Mouse (Mus musculus) frontal cortex, adult 2 months (tissue): ENCODE results near the gene Cuzd1. TPM values are rescaled to one million over a fixed set of nuclear protein-coding genes. Genes with fewer than 3 reads are reported as not detected.

Source experiments
- DNase-seq, 2 experiments: peaks; one replicate each; pipeline ENCODE4 v3.0.0; 2022; ENCODE audit warnings: low spot score in 1 of 2; ENCODE audit errors: extremely low spot score in 1 of 2
- polyA plus RNA-seq: library from polyadenylated mRNA; depleted of rRNA; stranded (reverse); fragments of >200 nt; gene quantifications from 2 replicates; pipeline ENCODE4 v1.2.3, GENCODE M21; 2012; rRNA removed

The Cuzd1 gene
- polyA plus RNA-seq, 1 experiment: 0.30 TPM

DNA sequence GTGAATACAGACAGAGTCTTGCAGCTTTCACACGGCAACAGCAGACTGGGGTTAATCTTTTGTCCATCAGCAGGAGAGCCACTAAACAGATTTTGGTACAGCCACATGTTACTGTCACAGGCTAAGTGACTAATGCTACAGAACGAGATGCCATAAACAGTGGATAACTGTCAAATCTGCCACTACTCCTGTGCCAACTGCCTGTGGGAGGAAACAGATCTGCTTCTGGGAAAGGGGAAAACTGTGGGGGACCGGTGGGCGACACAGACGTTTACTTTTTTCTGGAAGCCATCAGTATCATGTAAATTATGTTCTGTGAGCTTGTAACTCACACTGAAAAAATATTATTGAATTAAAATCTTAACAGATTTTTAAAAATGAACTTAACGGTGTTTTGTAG is 61.1 kb downstream of the Cuzd1 start:
- peak; percentile 5 to 52 for DNase-seq

Other genes starting within 250 kb of the Cuzd1 start
- not detected in 2 replicates for gene 4933402N03Rik, start 176.0 kb downstream of the Cuzd1 start, polyA plus RNA-seq
- gene 5430419D17Rik, start 147.9 kb downstream of the Cuzd1 start, polyA plus RNA-seq: 0.06 and 0.17 TPM in 2 replicates
- 0.14 and 0.17 TPM in 2 replicates for gene Fam24b, start 7.2 kb upstream of the Cuzd1 start, polyA plus RNA-seq
- not detected in 2 replicates for gene Fam24a, start 11.6 kb upstream of the Cuzd1 start, polyA plus RNA-seq
- gene 2310057M21Rik, start 40.5 kb upstream of the Cuzd1 start, polyA plus RNA-seq: 15.3 and 17.2 TPM in 2 replicates
- gene Pstk, start 48.8 kb upstream of the Cuzd1 start, polyA plus RNA-seq: 54.4 and 57.6 TPM in 2 replicates
- gene Ikzf5, start 88.2 kb upstream of the Cuzd1 start, polyA plus RNA-seq: 15.6 and 18.5 TPM in 2 replicates
- gene Acadsb, start 88.3 kb upstream of the Cuzd1 start, polyA plus RNA-seq: 35.7 and 42.8 TPM in 2 replicates
- not detected in 2 replicates for gene Hmx3, start 220.6 kb upstream of the Cuzd1 start, polyA plus RNA-seq
- not detected in 2 replicates for gene Hmx2, start 226.5 kb upstream of the Cuzd1 start, polyA plus RNA-seq
- 75.0 and 75.8 TPM in 2 replicates for gene Bub3, start 237.9 kb upstream of the Cuzd1 start, polyA plus RNA-seq